Mouse (Mus musculus): Measurements from ENCODE around the gene Map3k20. TPM values are rescaled to one million over a fixed set of nuclear protein-coding genes. Genes with fewer than 3 reads are reported as not detected.

Map3k20 gene
- polyA plus RNA-seq, 1 experiment, result 8.5 TPM

- WGBS, result 91% methylated on average over 10 of the region's 10 CpGs
- Histone ChIP-seq H3K4me3 (replicated peaks; ENCODE audit: control insufficient read depth, low read depth, low read length) (no peak overlapping the region), H3K4me1 (ENCODE audit: control insufficient read depth, insufficient read depth, low read length) (no peaks in the 10 kb centered on the region; the same call in 1 of the 2 replicates), H3K27ac (ENCODE audit: control insufficient read depth, insufficient read depth, low read depth, low read length, poor library complexity) (no peak overlapping the region)
- TF ChIP-seq POLR2A (IDR thresholded peaks at IDR 0.05; ENCODE audit: borderline replicate concordance, control insufficient read depth, low read depth, low read length) (no peak), CTCF (IDR thresholded peaks at IDR 0.05; ENCODE audit: control insufficient read depth, insufficient read depth, low read length) (no peak)
These were observed 71.0 kb downstream of the Map3k20 start for GRCm38 (mm10) chr2:72356471-72356870.

- 92% methylated on average over 3 of the region's 3 CpGs for WGBS
- H3K27ac ChIP-seq (ENCODE audit: control insufficient read depth, insufficient read depth, low read depth, low read length, poor library complexity), result no peak overlapping the region
- TF ChIP-seq CTCF (IDR thresholded peaks at IDR 0.05; ENCODE audit: control insufficient read depth, insufficient read depth, low read length) (no peak), POLR2A (IDR thresholded peaks at IDR 0.05; ENCODE audit: borderline replicate concordance, control insufficient read depth, low read depth, low read length) (no peak)
These were observed 76.1 kb downstream of the Map3k20 start for GRCm38 (mm10) chr2:72361572-72361971.

GRCm38 (mm10) chr2:72363449-72363848 is 78.0 kb downstream of the Map3k20 start:
- TF ChIP-seq CTCF (IDR thresholded peaks at IDR 0.05; ENCODE audit: control insufficient read depth, insufficient read depth, low read length), result no peak
- no peak for TF ChIP-seq POLR2A (IDR thresholded peaks at IDR 0.05; ENCODE audit: borderline replicate concordance, control insufficient read depth, low read depth, low read length)
- WGBS, result 92% methylated on average over 1 of the region's 1 CpGs
- H3K4me3 ChIP-seq (replicated peaks; ENCODE audit: control insufficient read depth, low read depth, low read length), result no peak overlapping the region
- no peak overlapping the region for H3K27ac ChIP-seq (ENCODE audit: control insufficient read depth, insufficient read depth, low read depth, low read length, poor library complexity)
- no peaks in the 10 kb centered on the region; the same call in 1 of the 2 replicates for H3K4me1 ChIP-seq (ENCODE audit: control insufficient read depth, insufficient read depth, low read length)

More at GRCm38 (mm10) chr2:72361572-72361971, 76.1 kb downstream of the Map3k20 start:
- H3K4me3 ChIP-seq (replicated peaks; ENCODE audit: control insufficient read depth, low read depth, low read length), result no peak overlapping the region
- no peaks in the 10 kb centered on the region; the same call in 1 of the 2 replicates for H3K4me1 ChIP-seq (ENCODE audit: control insufficient read depth, insufficient read depth, low read length)

- Histone ChIP-seq H3K4me1 (ENCODE audit: control insufficient read depth, insufficient read depth, low read length) (peaks cover 1% of the 10 kb centered on the region), H3K4me3 (replicated peaks; ENCODE audit: control insufficient read depth, low read depth, low read length) (no peak overlapping the region), H3K27ac (ENCODE audit: control insufficient read depth, insufficient read depth, low read depth, low read length, poor library complexity) (0 out of 2 replicates have a peak overlapping the region, but pooled peaks have one; percentile 7)
- TF ChIP-seq CTCF (IDR thresholded peaks at IDR 0.05; ENCODE audit: control insufficient read depth, insufficient read depth, low read length) (no peak), POLR2A (IDR thresholded peaks at IDR 0.05; ENCODE audit: borderline replicate concordance, control insufficient read depth, low read depth, low read length) (no peak)
- WGBS, result 68% methylated on average over 7 of the region's 7 CpGs
These were observed 80.5 kb downstream of the Map3k20 start for GRCm38 (mm10) chr2:72365930-72366329.

GRCm38 (mm10) chr2:72366503-72366902 is 81.1 kb downstream of the Map3k20 start:
- Histone ChIP-seq H3K4me1 (ENCODE audit: control insufficient read depth, insufficient read depth, low read length) (peaks cover 1% of the 10 kb centered on the region), H3K27ac (ENCODE audit: control insufficient read depth, insufficient read depth, low read depth, low read length, poor library complexity) (no peak overlapping the region), H3K4me3 (replicated peaks; ENCODE audit: control insufficient read depth, low read depth, low read length) (no peak overlapping the region)
- WGBS, result 20% methylated on average over 5 of the region's 5 CpGs
- TF ChIP-seq POLR2A (IDR thresholded peaks at IDR 0.05; ENCODE audit: borderline replicate concordance, control insufficient read depth, low read depth, low read length) (no peak), CTCF (IDR thresholded peaks at IDR 0.05; ENCODE audit: control insufficient read depth, insufficient read depth, low read length) (no peak)

GRCm38 (mm10) chr2:72367850-72368249 is 82.4 kb downstream of the Map3k20 start:
- Histone ChIP-seq H3K4me1 (ENCODE audit: control insufficient read depth, insufficient read depth, low read length) (peaks cover 1% of the 10 kb centered on the region), H3K4me3 (replicated peaks; ENCODE audit: control insufficient read depth, low read depth, low read length) (no peak overlapping the region), H3K27ac (ENCODE audit: control insufficient read depth, insufficient read depth, low read depth, low read length, poor library complexity) (no peak overlapping the region)
- TF ChIP-seq POLR2A (IDR thresholded peaks at IDR 0.05; ENCODE audit: borderline replicate concordance, control insufficient read depth, low read depth, low read length) (no peak), CTCF (IDR thresholded peaks at IDR 0.05; ENCODE audit: control insufficient read depth, insufficient read depth, low read length) (no peak)
- WGBS, result 79% methylated on average over 5 of the region's 5 CpGs

DNA sequence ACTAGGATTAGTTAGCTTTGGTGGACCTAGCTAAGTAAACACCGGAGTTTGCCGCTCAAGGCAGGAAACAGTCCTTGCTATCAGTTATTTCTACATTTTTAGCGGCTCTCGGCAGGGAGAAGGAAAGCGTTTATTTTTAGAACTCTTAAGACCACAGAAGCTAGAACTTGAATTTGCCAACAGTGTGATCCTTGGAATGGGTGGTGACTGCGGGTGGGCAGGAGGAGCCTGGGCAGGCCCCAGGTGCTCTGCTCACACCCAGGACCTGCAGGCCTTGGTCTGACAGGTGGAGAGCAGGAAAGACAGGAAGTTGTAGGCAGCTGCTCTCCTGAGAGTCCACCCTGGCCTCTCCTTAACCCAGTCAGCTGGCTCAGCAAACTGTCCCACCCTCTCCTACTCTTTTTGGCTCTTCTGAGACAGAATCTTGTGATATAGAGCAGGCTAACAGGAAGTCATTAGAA is 83.7 kb downstream of the Map3k20 start:
- no peak overlapping the region for H3K4me3 ChIP-seq (replicated peaks; ENCODE audit: control insufficient read depth, low read depth, low read length)
- WGBS, result 3% methylated on average over 6 of the region's 6 CpGs
- TF ChIP-seq POLR2A (IDR thresholded peaks at IDR 0.05; ENCODE audit: borderline replicate concordance, control insufficient read depth, low read depth, low read length), result no peak
- no peak for TF ChIP-seq CTCF (IDR thresholded peaks at IDR 0.05; ENCODE audit: control insufficient read depth, insufficient read depth, low read length)
- H3K27ac ChIP-seq (ENCODE audit: control insufficient read depth, insufficient read depth, low read depth, low read length, poor library complexity), result peak overlapping the region; percentile 51; the same call in 1 of the 2 replicates
- H3K4me1 ChIP-seq (ENCODE audit: control insufficient read depth, insufficient read depth, low read length), result peaks cover 1% of the 10 kb centered on the region

- TF ChIP-seq CTCF (IDR thresholded peaks at IDR 0.05; ENCODE audit: control insufficient read depth, insufficient read depth, low read length), result no peak
- no peak for TF ChIP-seq POLR2A (IDR thresholded peaks at IDR 0.05; ENCODE audit: borderline replicate concordance, control insufficient read depth, low read depth, low read length)
- H3K4me3 ChIP-seq (replicated peaks; ENCODE audit: control insufficient read depth, low read depth, low read length), result no peak overlapping the region
- WGBS, result 82% methylated on average over 13 of the region's 13 CpGs
- H3K4me1 ChIP-seq (ENCODE audit: control insufficient read depth, insufficient read depth, low read length), result peaks cover 1% of the 10 kb centered on the region
- H3K27ac ChIP-seq (ENCODE audit: control insufficient read depth, insufficient read depth, low read depth, low read length, poor library complexity), result no peak overlapping the region
These were observed 86.7 kb downstream of the Map3k20 start for GRCm38 (mm10) chr2:72372136-72372535.

DNA sequence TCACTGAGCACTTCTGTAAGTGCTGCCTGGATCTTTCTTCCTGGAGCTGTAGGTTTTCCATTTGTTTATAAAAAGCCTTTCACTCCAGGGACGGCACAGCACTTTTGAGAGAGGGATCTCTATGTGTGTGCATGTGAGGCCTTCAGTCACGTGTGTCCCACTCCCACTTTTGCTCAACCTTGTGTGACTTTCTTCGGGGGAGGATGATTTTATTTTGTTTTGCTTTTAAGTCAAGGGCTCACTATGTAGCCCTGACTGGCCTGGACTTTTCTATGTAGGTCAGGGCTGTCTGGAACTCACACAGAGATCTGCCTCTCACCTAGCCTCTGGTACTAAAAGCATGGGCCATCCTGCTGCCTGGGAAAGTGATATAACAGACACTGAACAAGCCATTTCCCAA is 88.6 kb downstream of the Map3k20 start:
- TF ChIP-seq POLR2A (IDR thresholded peaks at IDR 0.05; ENCODE audit: borderline replicate concordance, control insufficient read depth, low read depth, low read length), result no peak
- no peak for TF ChIP-seq CTCF (IDR thresholded peaks at IDR 0.05; ENCODE audit: control insufficient read depth, insufficient read depth, low read length)
- H3K4me1 ChIP-seq (ENCODE audit: control insufficient read depth, insufficient read depth, low read length), result peaks cover 1% of the 10 kb centered on the region
- H3K27ac ChIP-seq (ENCODE audit: control insufficient read depth, insufficient read depth, low read depth, low read length, poor library complexity), result no peak overlapping the region
- 88% methylated on average over 3 of the region's 3 CpGs for WGBS
- no peak overlapping the region for H3K4me3 ChIP-seq (replicated peaks; ENCODE audit: control insufficient read depth, low read depth, low read length)

Data from bone marrow, adult 2 months (tissue).